Mouse (Mus musculus) liver, postnatal 0 days (tissue): ENCODE measurements around the gene Fitm2. TPM values are rescaled to one million over a fixed set of nuclear protein-coding genes. Genes with fewer than 3 reads are reported as not detected.

Experiments
- ATAC-seq: fragments of 200-750 bp; cut with Nextera tagmentation; 2 replicates; pipeline ENCODE4 v1.8.0; 2017; ENCODE audit warnings: mild to moderate bottlenecking, moderate library complexity
- DNase-seq: peaks from one replicate; pipeline ENCODE4 v3.0.0-alpha.2; 2016
- H3K27ac ChIP-seq: fragments of 300-500 bp; sonication (generic); 2 replicates; pipeline ENCODE4 v1.5.1; 2014; ENCODE audit warnings: antibody characterized with exemption, moderate library complexity, mild to moderate bottlenecking, low read depth
- H3K27me3 ChIP-seq: fragments of 300-500 bp; sonication (generic); 2 replicates; pipeline ENCODE4 v1.6.1; 2014; ENCODE audit warnings: low read length, control low read depth, mixed read lengths; ENCODE audit not compliant: insufficient read depth
- H3K36me3 ChIP-seq: fragments of 300-500 bp; sonication (generic); replicated peaks from 2 replicates; pipeline ENCODE4 v1.6.1; 2014; ENCODE audit warnings: mild to moderate bottlenecking, control low read depth, low read length, moderate library complexity, mixed read lengths; ENCODE audit not compliant: insufficient read depth
- H3K4me1 ChIP-seq: fragments of 300-500 bp; sonication (generic); 2 replicates; pipeline ENCODE4 v1.6.1; 2014; ENCODE audit warnings: antibody characterized with exemption, mild to moderate bottlenecking, control low read depth; ENCODE audit not compliant: insufficient read depth
- H3K4me2 ChIP-seq: fragments of 300-500 bp; sonication (generic); 2 replicates; pipeline ENCODE4 v1.6.1; 2014; ENCODE audit warnings: low read depth, mild to moderate bottlenecking, low read length, moderate library complexity, mixed read lengths
- H3K4me3 ChIP-seq: fragments of 300-500 bp; sonication (generic); 2 replicates; pipeline ENCODE4 v1.5.1; 2014; ENCODE audit warnings: low read depth, low read length
- H3K9ac ChIP-seq: fragments of 300-500 bp; sonication (generic); replicated peaks from 2 replicates; pipeline ENCODE4 v1.6.1; 2014; ENCODE audit warnings: mild to moderate bottlenecking, moderate library complexity
- H3K9me3 ChIP-seq: fragments of 300-500 bp; sonication (generic); 2 replicates; pipeline ENCODE4 v1.6.1; 2016; ENCODE audit warnings: mild to moderate bottlenecking, control low read depth, low read length, mixed read lengths
- CTCF ChIP-seq: sonication (generic); IDR thresholded peaks from 2 replicates; pipeline ENCODE4 v1.5.1; 2016; ENCODE audit warnings: antibody characterized with exemption, low read depth
- EP300 ChIP-seq: IDR thresholded peaks from 2 replicates; pipeline ENCODE4 v1.6.1; 2016; ENCODE audit warnings: antibody characterized with exemption, low read depth, mild to moderate bottlenecking
- WGBS: fragments of 180-500 bp; shearing (Covaris S2); extraction: QIAGEN DNeasy Blood & Tissue Kit; methylation state at CpG from one replicate; pipeline ENCODE4 v1.1.7; 2014; ENCODE audit not compliant: insufficient replicate concordance; 5-methylcytosine and 5-hydroxymethylcytosine counted together
- polyA plus RNA-seq: library from polyadenylated mRNA; unstranded; fragments of >200 nt; fragmentation: Nextera tagmentation; extraction: Ambion mirVana; gene quantifications from 2 replicates; pipeline ENCODE4 v1.2.1, GENCODE M21; 2015

Gene Fitm2
- polyA plus RNA-seq, 1 experiment from 2014 or later: 16.9 TPM

DNA sequence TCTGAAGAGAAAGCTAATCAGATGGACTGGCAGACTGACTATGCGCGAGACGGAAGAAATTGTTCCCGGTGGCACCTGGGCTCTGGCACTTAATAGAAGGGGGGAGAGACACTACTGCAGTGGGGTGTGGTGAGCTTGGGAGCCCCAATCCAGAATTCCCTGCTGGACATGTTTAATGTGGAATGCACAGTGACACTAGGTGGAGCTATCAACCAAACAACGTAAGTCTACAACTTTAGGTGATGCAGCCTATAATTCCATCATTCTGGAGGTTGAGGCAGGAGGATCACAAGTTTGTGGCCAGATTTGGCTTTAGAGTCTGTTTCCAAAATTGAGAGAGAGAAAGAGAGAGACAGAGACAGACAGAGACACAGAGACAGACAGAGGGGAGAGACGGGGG lies 19.7 kb downstream of the Fitm2 start:
- Histone ChIP-seq H3K27me3 (no peaks in the 10 kb centered on the region), H3K27ac (no peak overlapping the region), H3K9ac (no peak overlapping the region), H3K9me3 (no peaks in the 10 kb centered on the region), H3K4me1 (no peaks in the 10 kb centered on the region), H3K4me2 (no peak overlapping the region), H3K4me3 (no peak overlapping the region), H3K36me3 (no peaks in the 10 kb centered on the region)
- TF ChIP-seq EP300 (no peak), CTCF (peak; percentile 40)
- ATAC-seq: no peak
- WGBS: 86% methylated on average over 6 of the region's 6 CpGs
- no peak for DNase-seq

DNA sequence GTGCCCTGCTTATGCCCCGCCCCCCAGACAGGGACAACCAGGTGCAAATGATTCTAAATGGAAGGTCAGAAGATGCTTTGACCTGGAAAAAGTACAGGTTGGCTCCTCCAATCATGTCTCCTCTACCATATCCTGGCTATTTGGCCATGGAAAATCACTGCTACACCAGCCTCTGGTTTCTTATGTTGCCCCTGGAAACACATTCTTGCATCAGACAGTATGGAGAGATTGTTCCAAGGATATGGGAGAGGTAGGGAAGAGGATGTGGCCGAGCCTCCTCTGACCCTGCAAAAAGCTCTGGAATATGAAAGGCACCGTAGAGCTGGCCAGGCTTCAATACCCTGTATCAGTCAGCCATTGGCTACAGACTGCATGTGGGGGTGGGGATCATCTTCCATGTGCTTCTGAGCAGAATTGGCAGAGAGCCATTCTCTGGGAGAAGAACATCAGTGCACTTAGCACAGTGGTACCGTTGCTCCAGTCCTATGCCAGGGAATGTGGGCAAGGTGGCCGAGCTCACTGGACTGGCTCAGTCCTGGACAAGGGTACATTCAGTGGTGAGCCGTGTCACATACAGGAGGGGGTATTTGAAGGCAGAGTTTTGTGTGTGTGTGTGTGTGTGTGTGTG lies 21.6 kb downstream of the Fitm2 start:
- Histone ChIP-seq H3K4me3 (no peak overlapping the region), H3K4me1 (no peaks in the 10 kb centered on the region), H3K4me2 (no peak overlapping the region), H3K9me3 (no peaks in the 10 kb centered on the region), H3K27me3 (no peaks in the 10 kb centered on the region), H3K36me3 (no peaks in the 10 kb centered on the region), H3K9ac (no peak overlapping the region), H3K27ac (no peak overlapping the region)
- ATAC-seq (no peak), DNase-seq (no peak)
- WGBS: 63% methylated on average over 6 of the region's 6 CpGs
- TF ChIP-seq EP300 (no peak), CTCF (no peak)

- no peaks in the 10 kb centered on the region for H3K36me3 ChIP-seq
- 37% methylated on average over 3 of the region's 3 CpGs for WGBS
- no peaks in the 10 kb centered on the region for H3K9me3 ChIP-seq
- no peaks in the 10 kb centered on the region for H3K4me1 ChIP-seq
- no peak for TF ChIP-seq EP300
- TF ChIP-seq CTCF: no peak
- ATAC-seq (no peak), DNase-seq (no peak)
- H3K4me2 ChIP-seq: no peak overlapping the region
- no peak overlapping the region for H3K27ac ChIP-seq
- no peak overlapping the region for H3K9ac ChIP-seq
- no peaks in the 10 kb centered on the region for H3K27me3 ChIP-seq
- no peak overlapping the region for H3K4me3 ChIP-seq
Observed at GRCm38 (mm10) chr2:163449276-163449675, 23.2 kb downstream of the Fitm2 start.

- Histone ChIP-seq H3K4me1 (no peaks in the 10 kb centered on the region), H3K9me3 (no peaks in the 10 kb centered on the region), H3K27me3 (no peaks in the 10 kb centered on the region), H3K9ac (no peak overlapping the region), H3K4me3 (no peak overlapping the region), H3K36me3 (no peaks in the 10 kb centered on the region), H3K4me2 (no peak overlapping the region), H3K27ac (no peak overlapping the region)
- DNase-seq: no peak
- ATAC-seq: no peak
- WGBS: 70% methylated on average over 12 of the region's 12 CpGs
- TF ChIP-seq EP300 (no peak), CTCF (no peak)
Observed at GRCm38 (mm10) chr2:163447375-163447774, 25.1 kb downstream of the Fitm2 start.

- H3K4me3 ChIP-seq: no peak overlapping the region
- H3K9me3 ChIP-seq: no peaks in the 10 kb centered on the region
- H3K9ac ChIP-seq: no peak overlapping the region
- no peak for DNase-seq
- H3K36me3 ChIP-seq: no peaks in the 10 kb centered on the region
- H3K4me2 ChIP-seq: no peak overlapping the region
- 56% methylated on average over 7 of the region's 7 CpGs for WGBS
- no peak overlapping the region for H3K27ac ChIP-seq
- H3K27me3 ChIP-seq: peaks cover 7% of the 10 kb centered on the region
- TF ChIP-seq EP300 (no peak), CTCF (no peak)
- H3K4me1 ChIP-seq: no peaks in the 10 kb centered on the region
- ATAC-seq: no peak
Observed at GRCm38 (mm10) chr2:163444017-163444416, 28.4 kb downstream of the Fitm2 start.

DNA sequence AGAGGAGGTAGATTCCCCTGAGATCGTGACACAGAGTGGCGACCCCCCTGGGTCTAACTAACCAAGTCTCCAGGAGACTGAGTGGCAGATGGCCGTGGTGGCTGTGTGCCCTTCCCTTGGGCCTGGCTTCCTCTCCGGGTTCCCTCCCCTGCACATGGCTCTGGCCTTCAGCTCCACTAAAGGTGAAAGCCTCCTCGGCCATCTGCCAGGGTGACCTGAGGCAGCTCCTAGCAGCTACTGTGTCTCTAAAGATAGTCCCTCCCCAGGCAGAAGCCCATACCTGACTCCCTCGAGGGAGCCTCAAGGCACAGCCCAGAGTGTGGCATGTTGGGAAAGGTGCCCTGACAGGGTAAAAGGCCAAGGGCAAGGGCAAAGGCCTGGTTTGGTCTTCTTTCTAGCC lies 28.9 kb downstream of the Fitm2 start:
- H3K36me3 ChIP-seq: no peaks in the 10 kb centered on the region
- H3K4me1 ChIP-seq: no peaks in the 10 kb centered on the region
- peaks cover 12% of the 10 kb centered on the region for H3K27me3 ChIP-seq
- DNase-seq (no peak), ATAC-seq (no peak)
- no peak for TF ChIP-seq CTCF
- no peak overlapping the region for H3K4me3 ChIP-seq
- no peak overlapping the region for H3K4me2 ChIP-seq
- no peak overlapping the region for H3K9ac ChIP-seq
- no peaks in the 10 kb centered on the region for H3K9me3 ChIP-seq
- H3K27ac ChIP-seq: no peak overlapping the region
- 57% methylated on average over 6 of the region's 6 CpGs for WGBS

- no peak overlapping the region for H3K27ac ChIP-seq
- no peak for DNase-seq
- no peaks in the 10 kb centered on the region for H3K4me1 ChIP-seq
- H3K4me3 ChIP-seq: no peak overlapping the region
- TF ChIP-seq CTCF: no peak
- no peak for TF ChIP-seq EP300
- H3K36me3 ChIP-seq: no peaks in the 10 kb centered on the region
- H3K27me3 ChIP-seq: peaks cover 17% of the 10 kb centered on the region
- 71% methylated on average over 1 of the region's 1 CpGs for WGBS
- H3K9me3 ChIP-seq: no peaks in the 10 kb centered on the region
- no peak overlapping the region for H3K9ac ChIP-seq
- no peak for ATAC-seq
- no peak overlapping the region for H3K4me2 ChIP-seq
Observed at GRCm38 (mm10) chr2:163439488-163439887, 32.9 kb downstream of the Fitm2 start.
